Mouse (Mus musculus) telencephalon, adult 2 months (tissue): ENCODE data around the gene Armh2.
"Not testable (repeated sequence)": the region's sequence is repeated elsewhere in the genome, so short reads cannot be mapped to it uniquely, and the experiment has no call there.

Experiments
- DNase-seq: peaks from one replicate; pipeline ENCODE4 v3.0.0-alpha.2; 2011; ENCODE audit warnings: low read depth, low spot score

The Armh2 gene

DNA sequence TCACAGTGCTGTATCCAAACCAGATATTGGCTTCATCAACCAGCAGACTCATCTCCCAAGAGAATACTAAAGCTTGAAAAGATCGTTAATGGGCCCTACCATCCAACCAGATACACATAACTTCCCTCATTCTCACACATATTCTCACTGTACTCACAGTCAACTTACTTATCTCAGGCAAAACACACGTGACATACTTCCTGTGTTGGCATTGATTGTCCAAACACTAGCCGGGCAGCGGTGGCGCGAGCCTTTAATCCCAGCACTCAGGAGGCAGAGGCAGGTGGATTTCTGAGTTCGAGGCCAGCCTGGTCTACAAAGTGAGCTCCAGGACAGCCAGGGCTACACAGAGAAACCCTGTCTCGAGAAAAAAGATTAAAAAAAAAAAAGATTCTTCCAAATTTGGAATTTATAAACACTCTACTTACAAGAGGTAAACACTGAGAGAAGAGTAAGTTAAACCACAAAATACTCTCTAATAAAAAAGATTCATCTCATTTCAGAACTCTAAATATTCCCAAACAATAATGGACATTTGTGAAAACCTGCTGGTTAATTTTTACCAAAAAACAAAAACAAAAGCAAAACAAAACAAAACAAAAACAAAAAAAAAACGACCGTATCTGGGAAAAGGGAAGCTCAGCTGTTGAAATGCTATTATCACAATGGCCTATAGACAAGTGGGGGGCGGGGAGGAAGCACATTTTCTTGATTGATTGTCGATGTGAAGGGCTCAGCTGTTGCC, 17.0 kb downstream of the Armh2 start:
- DNase-seq: no peak

GRCm38 (mm10) chr13:24759451-24759850, 18.4 kb downstream of the Armh2 start:
- DNase-seq: no peak

DNA sequence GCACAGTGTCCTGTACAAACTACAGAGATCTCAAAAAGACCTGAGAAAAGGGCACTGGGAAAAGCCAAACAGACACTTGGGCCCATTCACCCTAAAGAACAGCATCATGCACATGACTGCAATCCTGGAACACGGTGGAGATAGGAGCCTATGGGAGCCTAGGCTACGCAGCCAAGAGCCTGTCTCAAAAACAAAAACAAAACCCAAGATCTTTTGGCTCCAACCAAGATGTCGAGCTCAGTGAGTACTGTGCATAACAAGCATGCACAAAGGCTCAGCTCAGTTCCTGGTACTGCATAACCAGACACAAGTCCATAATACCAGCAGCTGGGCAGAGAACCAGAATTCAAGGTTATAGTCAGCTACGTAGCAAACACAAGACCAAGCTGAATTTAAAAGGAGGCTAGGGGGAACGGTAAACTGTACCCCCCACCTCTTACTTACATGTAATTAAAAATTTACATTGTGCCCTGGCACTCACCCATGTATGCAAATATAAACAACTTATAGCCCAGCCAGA, 19.4 kb downstream of the Armh2 start:
- no peak for DNase-seq

- DNase-seq: no peak
Measured at GRCm38 (mm10) chr13:24761083-24761402, 20.0 kb downstream of the Armh2 start.

DNA sequence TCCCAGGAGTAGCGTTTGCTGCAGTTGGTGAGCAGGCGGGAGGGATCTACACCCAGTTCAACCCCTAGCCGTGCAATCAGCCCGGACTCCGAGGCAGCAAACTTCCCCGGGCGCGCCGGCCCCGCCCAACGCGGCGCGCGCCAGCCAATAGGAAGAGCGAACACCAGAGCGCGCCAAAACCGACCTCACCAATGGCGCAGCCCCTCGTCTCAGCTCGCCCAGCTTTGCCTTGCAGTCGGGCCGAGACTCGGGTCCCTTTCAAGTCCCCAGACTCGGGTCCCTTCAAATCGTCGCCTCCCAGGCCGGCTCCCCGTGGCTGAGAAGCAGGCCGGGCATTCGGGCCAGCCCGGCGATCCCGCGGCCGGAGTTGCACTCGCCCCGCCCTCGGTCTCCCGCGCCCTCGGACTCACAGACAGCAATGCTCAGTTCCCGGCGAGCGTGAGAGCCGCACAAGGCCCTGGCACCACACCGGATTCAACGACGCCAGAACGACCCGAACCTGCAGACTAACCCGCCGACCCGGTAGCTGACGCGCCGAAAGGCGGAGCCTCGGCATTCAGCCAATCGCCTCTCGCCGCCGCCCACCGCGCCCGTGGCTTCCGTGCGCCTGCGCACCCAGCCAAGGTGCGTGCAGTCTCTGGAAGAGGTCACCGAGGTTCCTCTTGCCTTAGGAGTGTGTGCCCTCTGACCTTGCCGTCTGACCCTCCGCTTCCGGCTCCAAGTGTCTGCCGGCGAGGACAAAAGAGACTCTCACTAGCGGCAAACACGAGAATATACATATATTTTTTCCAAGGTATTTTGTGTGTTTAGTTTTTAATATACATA, 20.6 kb downstream of the Armh2 start, which contains the start of gene Gmnn:
Gmnn (minus strand) TSS at position 521 of the 825 bp plus-strand sequence.
- peak; percentile 40 for DNase-seq

DNA sequence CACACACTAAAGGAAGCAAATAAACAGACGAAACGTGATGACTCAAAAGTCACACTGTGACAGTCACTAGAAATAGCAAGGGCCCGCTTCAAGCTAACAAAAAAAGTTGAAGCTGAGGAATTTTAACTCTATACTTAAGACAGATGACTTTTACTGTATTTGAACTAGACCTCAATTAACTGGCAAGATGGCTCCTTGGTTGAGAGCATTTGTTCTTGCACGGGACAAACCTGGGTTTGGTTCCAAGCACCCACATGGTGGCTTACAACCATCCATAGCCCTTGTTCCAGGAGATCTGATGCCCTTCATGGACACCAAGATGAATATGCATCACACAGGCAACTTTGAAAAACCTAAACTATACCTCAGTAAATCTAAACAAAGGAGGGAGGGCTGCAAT, 21.2 kb downstream of the Armh2 start:
- no peak for DNase-seq

GRCm38 (mm10) chr13:24767809-24768208, 26.8 kb downstream of the Armh2 start:
- DNase-seq: not testable (repeated sequence)

DNA sequence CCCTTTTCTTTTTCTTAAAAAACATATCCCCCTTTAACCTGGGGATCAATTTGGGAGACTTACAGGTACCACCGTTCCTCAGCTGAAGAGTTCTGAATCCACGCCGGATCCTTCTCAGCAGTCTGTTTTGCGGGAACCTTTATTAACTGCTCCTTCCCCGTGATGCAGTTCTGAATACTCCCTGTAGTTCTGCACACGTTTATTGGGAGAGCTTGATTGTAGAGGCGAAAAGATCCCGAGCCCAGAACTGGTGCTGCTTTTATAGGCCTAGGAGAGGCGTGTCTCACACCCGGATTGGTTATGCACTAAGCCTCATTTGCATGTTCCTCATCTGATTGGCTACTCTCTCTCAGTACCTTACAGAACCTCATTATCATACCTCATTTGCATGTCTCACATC, 30.4 kb downstream of the Armh2 start:
- not testable (repeated sequence) for DNase-seq

GRCm38 (mm10) chr13:24776146-24776844, 35.3 kb downstream of the Armh2 start:
- DNase-seq: no peak

DNA sequence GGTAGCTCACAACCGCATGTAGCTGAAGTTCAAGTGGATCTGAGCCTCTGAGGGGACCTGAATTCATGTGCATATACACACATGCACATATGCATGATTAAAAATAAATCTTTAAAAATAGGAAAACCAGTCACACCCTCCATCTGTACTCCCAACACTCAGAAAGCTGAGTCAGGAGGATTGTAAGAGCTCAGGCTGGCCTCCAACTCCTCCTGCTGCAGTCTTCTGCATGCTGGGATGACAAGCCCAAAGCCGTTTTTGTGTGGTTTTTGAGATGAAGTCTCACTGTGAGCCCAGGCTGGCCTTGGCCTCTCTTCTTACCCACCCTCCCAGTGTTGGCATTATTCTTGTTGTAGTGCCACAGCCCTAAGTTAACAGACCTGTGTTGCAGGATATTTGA, 37.0 kb downstream of the Armh2 start:
- no peak for DNase-seq

- DNase-seq: no peak
Measured at GRCm38 (mm10) chr13:24778706-24779380, 37.8 kb downstream of the Armh2 start.

GRCm38 (mm10) chr13:24781916-24782315, 40.9 kb downstream of the Armh2 start:
- no peak for DNase-seq

GRCm38 (mm10) chr13:24786014-24786490, 45.0 kb downstream of the Armh2 start:
- DNase-seq: peak; percentile 52

GRCm38 (mm10) chr13:24787477-24787876, 46.4 kb downstream of the Armh2 start:
- peak; percentile 48 for DNase-seq

DNA sequence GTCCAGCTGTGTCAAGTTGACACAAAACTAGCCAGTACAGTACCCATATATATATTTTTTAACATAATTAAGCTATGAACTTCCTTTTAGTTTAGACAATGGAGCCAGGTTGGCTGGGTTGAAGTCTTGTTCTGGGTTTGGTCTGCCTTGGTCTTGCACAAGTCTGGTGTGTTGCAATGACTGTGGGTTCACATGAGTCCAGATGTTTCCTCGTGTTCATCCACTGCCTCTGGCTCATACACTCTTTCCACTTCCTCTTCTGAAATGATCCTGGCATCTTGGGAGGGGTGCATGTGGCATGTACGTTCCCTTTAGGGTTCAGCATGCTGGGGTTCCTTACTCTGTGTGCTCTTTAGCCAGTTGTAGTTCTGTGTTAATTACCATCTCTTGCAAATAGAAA, 50.3 kb downstream of the Armh2 start:
- DNase-seq: no peak

- peak; percentile 55 for DNase-seq
Measured at GRCm38 (mm10) chr13:24792411-24793045, 51.5 kb downstream of the Armh2 start.
